In genomic region chr2:91068162-91068871, GRCm38 (mm10) we compare ENCODE assay signal across 8 mouse cellular contexts. TPM values are rescaled to one million over a fixed set of nuclear protein-coding genes. Genes with fewer than 3 reads are reported as not detected.
DNase-seq lines count a peak whose midpoint lies in the region; ATAC-seq lines count a peak whose summit lies in the region.

No protein-coding gene starts in this region.

- no peak overlapping the region for H3K27ac ChIP-seq in lung, embryonic 15.5 days
- no peak overlapping the region for H3K27ac ChIP-seq in limb, embryonic 13.5 days
- H3K27ac ChIP-seq in stomach, embryonic 14.5 days (ENCODE audit: low read length), result no peak overlapping the region

- peak overlapping the region; percentile 78 for H3K4me2 ChIP-seq in lung, embryonic 15.5 days
- H3K4me2 ChIP-seq in limb, embryonic 13.5 days (replicated peaks), result peak overlapping the region; percentile 79
- peak overlapping the region; percentile 78 for H3K4me2 ChIP-seq in stomach, embryonic 14.5 days (replicated peaks; ENCODE audit: low read depth, low read length)

- peak overlapping the region; percentile 85 for H3K4me3 ChIP-seq in erythroblast, embryonic 14.5 days (replicated peaks)
- H3K4me3 ChIP-seq in lung, embryonic 15.5 days, result peak overlapping the region; percentile 60
- peak overlapping the region; percentile 65 for H3K4me3 ChIP-seq in limb, embryonic 13.5 days
- peak overlapping the region; percentile 60; the same call in 1 of the 2 replicates for H3K4me3 ChIP-seq in stomach, embryonic 14.5 days (ENCODE audit: low read depth, low read length)

- H3K9ac ChIP-seq in lung, embryonic 15.5 days, result peak overlapping the region; percentile 65; the same call in 1 of the 2 replicates
- peak overlapping the region; percentile 73 for H3K9ac ChIP-seq in limb, embryonic 13.5 days
- H3K9ac ChIP-seq in stomach, embryonic 14.5 days (replicated peaks; ENCODE audit: low read depth, low read length), result no peak overlapping the region

- 53% methylated on average over 13 of the region's 13 CpGs for WGBS in lung, embryonic 15.5 days
- 58% methylated on average over 13 of the region's 13 CpGs for WGBS in limb, embryonic 13.5 days
- WGBS in stomach, embryonic 14.5 days, result 50% methylated on average over 13 of the region's 13 CpGs

- peaks cover 42% of the 10 kb centered on the region for H3K36me3 ChIP-seq in erythroblast, embryonic 14.5 days (ENCODE audit: control insufficient read depth)
- peaks cover 34% of the 10 kb centered on the region for H3K36me3 ChIP-seq in lung, embryonic 15.5 days
- H3K36me3 ChIP-seq in limb, embryonic 13.5 days, result peaks cover 44% of the 10 kb centered on the region
- H3K36me3 ChIP-seq in stomach, embryonic 14.5 days (ENCODE audit: control insufficient read depth, insufficient read depth, low read length), result peaks cover 10% of the 10 kb centered on the region

- H3K9me3 ChIP-seq in erythroblast, embryonic 14.5 days (ENCODE audit: control insufficient read depth, low read length), result no peaks in the 10 kb centered on the region
- H3K9me3 ChIP-seq in lung, embryonic 15.5 days, result no peaks in the 10 kb centered on the region
- H3K9me3 ChIP-seq in limb, embryonic 13.5 days, result no peaks in the 10 kb centered on the region
- no peaks in the 10 kb centered on the region for H3K9me3 ChIP-seq in stomach, embryonic 14.5 days (ENCODE audit: control insufficient read depth, low read depth, low read length)

- H3K4me1 ChIP-seq in erythroblast, embryonic 14.5 days (ENCODE audit: control insufficient read depth), result peaks cover 38% of the 10 kb centered on the region
- peaks cover 21% of the 10 kb centered on the region for H3K4me1 ChIP-seq in lung, embryonic 15.5 days
- H3K4me1 ChIP-seq in limb, embryonic 13.5 days, result peaks cover 20% of the 10 kb centered on the region
- peaks cover 17% of the 10 kb centered on the region for H3K4me1 ChIP-seq in stomach, embryonic 14.5 days (ENCODE audit: control insufficient read depth, insufficient read depth, low read length)

- no peaks in the 10 kb centered on the region for H3K27me3 ChIP-seq in erythroblast, embryonic 14.5 days (ENCODE audit: control insufficient read depth)
- no peaks in the 10 kb centered on the region for H3K27me3 ChIP-seq in lung, embryonic 15.5 days
- H3K27me3 ChIP-seq in limb, embryonic 13.5 days, result no peaks in the 10 kb centered on the region
- H3K27me3 ChIP-seq in stomach, embryonic 14.5 days (ENCODE audit: control insufficient read depth, insufficient read depth, low read length), result no peaks in the 10 kb centered on the region

- no peak for ATAC-seq in erythroblast, adult 5-6 weeks (replicated peaks; ENCODE audit: low FRiP score, poor library complexity, severe bottlenecking)
- no peak for ATAC-seq in lung, embryonic 15.5 days (ENCODE audit: borderline replicate concordance, extremely low read depth, low FRiP score, low TSS enrichment)
- no peak for ATAC-seq in limb, embryonic 13.5 days (ENCODE audit: low FRiP score, low read depth)
- ATAC-seq in stomach, embryonic 14.5 days (ENCODE audit: insufficient number of reproducible peaks, insufficient read depth, low FRiP score, low read depth), result no peak

- no peak for DNase-seq in lung, postnatal 4 days
- no peak for DNase-seq in gastrocnemius, postnatal 25 days
- DNase-seq in adrenal gland, postnatal 4 days (ENCODE audit: low spot score in 2 of 2), result no peak

RNA-seq across cellular contexts. Expression of gene Slc39a13, which starts 1.9 kb away (rescaled TPM):
- 1.4 and 2.0 TPM in 2 replicates for polyA plus RNA-seq in erythroblast, embryonic 14.5 days (2012)
- 6.9 TPM in 1 of 2 replicates, not detected in the other for total RNA-seq in erythroblast, adult 5-6 weeks (2015; ENCODE audit: low replicate concordance)
- total RNA-seq in erythroblast, adult 5-6 weeks (2017; ENCODE audit: low replicate concordance), result 0.98 and 4.2 TPM in 2 replicates
- polyA plus RNA-seq in lung, embryonic 15.5 days (2015; fragmentation: Nextera tagmentation; extraction: Ambion mirVana), result 34.6 and 40.2 TPM in 2 replicates
- 59.9 and 67.5 TPM in 2 replicates for polyA plus RNA-seq in limb, embryonic 13.5 days (2015; fragmentation: Nextera tagmentation; extraction: Ambion mirVana)
- 42.8 and 45.8 TPM in 2 replicates for polyA plus RNA-seq in stomach, embryonic 14.5 days (2014; fragmentation: Nextera tagmentation; extraction: Ambion mirVana)
- total RNA-seq in gastrocnemius, postnatal 25 days (2021), result 10 to 100 TPM; 21.8 to 22.5 TPM
- 10 to 100 TPM; 35.7 to 42.0 TPM for total RNA-seq in adrenal gland, postnatal 4 days (2021)

RNA-seq across cellular contexts. Expression of gene Spi1, which starts 13.9 kb away (rescaled TPM):
- polyA plus RNA-seq in erythroblast, embryonic 14.5 days (2012), result 0.76 and 0.83 TPM in 2 replicates
- 60.5 and 134 TPM in 2 replicates for total RNA-seq in erythroblast, adult 5-6 weeks (2015; ENCODE audit: low replicate concordance)
- 21.6 and 48.5 TPM in 2 replicates for total RNA-seq in erythroblast, adult 5-6 weeks (2017; ENCODE audit: low replicate concordance)
- polyA plus RNA-seq in lung, embryonic 15.5 days (2015; fragmentation: Nextera tagmentation; extraction: Ambion mirVana), result 6.9 and 8.7 TPM in 2 replicates
- polyA plus RNA-seq in limb, embryonic 13.5 days (2015; fragmentation: Nextera tagmentation; extraction: Ambion mirVana), result 4.6 and 6.0 TPM in 2 replicates
- polyA plus RNA-seq in stomach, embryonic 14.5 days (2014; fragmentation: Nextera tagmentation; extraction: Ambion mirVana), result 6.0 and 6.1 TPM in 2 replicates
- 1 to 10 TPM in 1 of 2 experiments, under 1 TPM in 1; 0.95 to 1.6 TPM for total RNA-seq in gastrocnemius, postnatal 25 days (2021)
- 1 to 10 TPM; 7.8 to 7.9 TPM for total RNA-seq in adrenal gland, postnatal 4 days (2021)

RNA-seq across cellular contexts. Expression of gene Psmc3, which starts 14.5 kb away (rescaled TPM):
- polyA plus RNA-seq in erythroblast, embryonic 14.5 days (2012), result 22.2 and 22.3 TPM in 2 replicates
- 24.8 and 40.8 TPM in 2 replicates for total RNA-seq in erythroblast, adult 5-6 weeks (2015; ENCODE audit: low replicate concordance)
- total RNA-seq in erythroblast, adult 5-6 weeks (2017; ENCODE audit: low replicate concordance), result 76.4 and 132 TPM in 2 replicates
- 254 and 278 TPM in 2 replicates for polyA plus RNA-seq in lung, embryonic 15.5 days (2015; fragmentation: Nextera tagmentation; extraction: Ambion mirVana)
- 316 and 328 TPM in 2 replicates for polyA plus RNA-seq in limb, embryonic 13.5 days (2015; fragmentation: Nextera tagmentation; extraction: Ambion mirVana)
- 302 and 313 TPM in 2 replicates for polyA plus RNA-seq in stomach, embryonic 14.5 days (2014; fragmentation: Nextera tagmentation; extraction: Ambion mirVana)
- 100 to 1,000 TPM; 223 to 225 TPM for total RNA-seq in gastrocnemius, postnatal 25 days (2021)
- total RNA-seq in adrenal gland, postnatal 4 days (2021), result 100 to 1,000 TPM; 203 to 210 TPM

RNA-seq across cellular contexts. Expression of gene Rapsn, which starts 32.9 kb away (rescaled TPM):
- 0.09 TPM in 1 of 2 replicates, not detected in the other for polyA plus RNA-seq in erythroblast, embryonic 14.5 days (2012)
- not detected in 2 replicates for total RNA-seq in erythroblast, adult 5-6 weeks (2015; ENCODE audit: low replicate concordance)
- not detected in 2 replicates for total RNA-seq in erythroblast, adult 5-6 weeks (2017; ENCODE audit: low replicate concordance)
- polyA plus RNA-seq in lung, embryonic 15.5 days (2015; fragmentation: Nextera tagmentation; extraction: Ambion mirVana), result 0.91 and 1.9 TPM in 2 replicates
- 18.3 and 19.2 TPM in 2 replicates for polyA plus RNA-seq in limb, embryonic 13.5 days (2015; fragmentation: Nextera tagmentation; extraction: Ambion mirVana)
- polyA plus RNA-seq in stomach, embryonic 14.5 days (2014; fragmentation: Nextera tagmentation; extraction: Ambion mirVana), result 1.3 and 1.6 TPM in 2 replicates
- total RNA-seq in gastrocnemius, postnatal 25 days (2021), result 10 to 100 TPM; 23.1 to 26.0 TPM
- total RNA-seq in adrenal gland, postnatal 4 days (2021), result 1 to 10 TPM; 4.2 to 4.9 TPM

RNA-seq across cellular contexts. Expression of gene Mybpc3, which starts 49.6 kb away (rescaled TPM):
- 0.01 TPM in 1 of 2 replicates, not detected in the other for polyA plus RNA-seq in erythroblast, embryonic 14.5 days (2012)
- total RNA-seq in erythroblast, adult 5-6 weeks (2015; ENCODE audit: low replicate concordance), result 0.21 TPM in 1 of 2 replicates, not detected in the other
- total RNA-seq in erythroblast, adult 5-6 weeks (2017; ENCODE audit: low replicate concordance), result 0.56 TPM in 1 of 2 replicates, not detected in the other
- polyA plus RNA-seq in lung, embryonic 15.5 days (2015; fragmentation: Nextera tagmentation; extraction: Ambion mirVana), result 18.8 and 22.3 TPM in 2 replicates
- polyA plus RNA-seq in limb, embryonic 13.5 days (2015; fragmentation: Nextera tagmentation; extraction: Ambion mirVana), result not detected in 2 replicates
- 0.35 and 0.42 TPM in 2 replicates for polyA plus RNA-seq in stomach, embryonic 14.5 days (2014; fragmentation: Nextera tagmentation; extraction: Ambion mirVana)
- not detected for total RNA-seq in gastrocnemius, postnatal 25 days (2021)
- under 1 TPM in 1 of 2 experiments, not detected in 1; 0.17 TPM for total RNA-seq in adrenal gland, postnatal 4 days (2021)

Comparison
In these comparisons a context has a peak if more than half of its experiments do, and no peak if none do; other contexts are left out.
1. RNA of gene Slc39a13, which starts 1.9 kb away (polyA plus RNA-seq): 59.9 to 67.5 TPM in limb, embryonic 13.5 days, 42.8 to 45.8 TPM in stomach, embryonic 14.5 days and 34.6 to 40.2 TPM in lung, embryonic 15.5 days; 1.4 to 2.0 TPM in erythroblast, embryonic 14.5 days; every median in the first group is over 10 times any median in the second.
2. RNA of gene Psmc3, which starts 14.5 kb away (polyA plus RNA-seq): 316 to 328 TPM in limb, embryonic 13.5 days, 302 to 313 TPM in stomach, embryonic 14.5 days and 254 to 278 TPM in lung, embryonic 15.5 days; 22.2 to 22.3 TPM in erythroblast, embryonic 14.5 days; every median in the first group is over 10 times any median in the second.
3. Peak in every context shown above with its lines, with median percentiles within 50 percentile points of each other: H3K4me3 ChIP-seq and H3K4me2 ChIP-seq.